Mouse (Mus musculus) G1E (cell line): ENCODE data around the gene Rnaseh2c.

Experiments
- CTCF ChIP-seq: IDR thresholded peaks from 2 replicates; pipeline ENCODE4 v1.5.1; 2012; ENCODE audit warnings: low read depth, low read length, inconsistent platforms, mixed read lengths
- GATA1 ChIP-seq: IDR thresholded peaks from 2 replicates; pipeline ENCODE4 v1.6.1; 2012; ENCODE audit warnings: borderline replicate concordance, low read length, inconsistent platforms, mixed read lengths
- GATA2 ChIP-seq: IDR thresholded peaks from 2 replicates; pipeline ENCODE4 v1.6.1; 2012; ENCODE audit warnings: low read depth, low read length, inconsistent platforms, borderline replicate concordance
- POLR2AphosphoS5 ChIP-seq: IDR thresholded peaks from 2 replicates; pipeline ENCODE4 v1.6.1; 2012; ENCODE audit warnings: low read depth, low read length, inconsistent platforms; ENCODE audit not compliant: insufficient replicate concordance
- TAL1 ChIP-seq: conservative IDR thresholded peaks from 2 replicates; pipeline ENCODE4 v1.6.1; 2012; ENCODE audit warnings: low read depth, low read length, inconsistent platforms, mixed read lengths

- no peak for TF ChIP-seq CTCF
- no peak for TF ChIP-seq TAL1
- no peak for TF ChIP-seq GATA2
- TF ChIP-seq GATA1: no peak
- no peak for TF ChIP-seq POLR2AphosphoS5
Measured at GRCm38 (mm10) chr19:5653969-5654719, 52.5 kb downstream of the Rnaseh2c start.
